Mouse (Mus musculus) C2C12 (cell line): Measurements from ENCODE around the gene Sar1b. TPM values are rescaled to one million over a fixed set of nuclear protein-coding genes. Genes with fewer than 3 reads are reported as not detected.
"Not testable (repeated sequence)": the region's sequence is repeated elsewhere in the genome, so short reads cannot be mapped to it uniquely, and the experiment has no call there.

Experiments used
- H3K27me3 ChIP-seq: one replicate; pipeline ENCODE4 v1.6.1; 2011; ENCODE audit not compliant: control insufficient read depth, insufficient read depth, insufficient read length
- H3K36me3 ChIP-seq: one replicate; pipeline ENCODE4 v1.6.1; 2011; ENCODE audit not compliant: control insufficient read depth, insufficient read depth
- H3K4me3 ChIP-seq: one replicate; pipeline ENCODE4 v1.5.1; 2011; ENCODE audit warnings: mild to moderate bottlenecking, control low read depth; ENCODE audit not compliant: poor library complexity, insufficient read depth, severe bottlenecking
- H3K79me2 ChIP-seq: one replicate; pipeline ENCODE4 v1.6.1; 2011; ENCODE audit not compliant: control insufficient read depth, insufficient read depth
- H3K79me3 ChIP-seq: one replicate; pipeline ENCODE4 v1.6.1; 2011; ENCODE audit warnings: low read depth, control low read depth
- H3ac ChIP-seq: one replicate; pipeline ENCODE3; 2011; ENCODE audit warnings: low read depth; ENCODE audit not compliant: control insufficient read depth, insufficient read length
- CEBPB ChIP-seq: IDR thresholded peaks from one replicate; pipeline ENCODE4 v1.6.1; 2011; ENCODE audit warnings: low read depth, mild to moderate bottlenecking, control low read depth, moderate library complexity
- CTCF ChIP-seq: IDR thresholded peaks from one replicate; pipeline ENCODE4 v1.5.1; 2011; ENCODE audit not compliant: control insufficient read depth, insufficient read depth, insufficient read length
- FOSL1 ChIP-seq: IDR thresholded peaks from one replicate; pipeline ENCODE4 v1.8.0; 2011; ENCODE audit warnings: mild to moderate bottlenecking, low read length; ENCODE audit not compliant: poor library complexity, insufficient read depth, severe bottlenecking
- MAX ChIP-seq: IDR thresholded peaks from one replicate; pipeline ENCODE4 v1.6.1; 2011; ENCODE audit warnings: mild to moderate bottlenecking, control low read depth
- MYOD1 ChIP-seq: IDR thresholded peaks from one replicate; pipeline ENCODE4 v1.6.1; 2011; ENCODE audit warnings: low read depth; ENCODE audit not compliant: control insufficient read depth, insufficient read length
- MYOG ChIP-seq: IDR thresholded peaks from one replicate; pipeline ENCODE4 v1.6.1; 2011; ENCODE audit not compliant: control insufficient read depth, insufficient read length; ENCODE audit errors: extremely low read depth
- USF1 ChIP-seq: IDR thresholded peaks from one replicate; pipeline ENCODE4 v1.6.1; 2011; ENCODE audit warnings: low read depth, mild to moderate bottlenecking, control low read depth, moderate library complexity
- polyA plus RNA-seq: library from polyadenylated mRNA; unstranded; fragments of >200 nt; fragmentation: generic; extraction: Trizol; gene quantifications from one replicate; pipeline ENCODE4 v1.2.1, GENCODE M21; 2012; ENCODE audit warnings: missing spikeins

Gene Sar1b
- polyA plus RNA-seq, 1 experiment: 50.4 TPM

- no peaks in the 10 kb centered on the region for H3K79me2 ChIP-seq
- no peaks in the 10 kb centered on the region for H3K27me3 ChIP-seq
- H3K4me3 ChIP-seq: no peak overlapping the region
- H3ac ChIP-seq: no peak overlapping the region
- no peaks in the 10 kb centered on the region for H3K79me3 ChIP-seq
- H3K36me3 ChIP-seq: peaks cover 56% of the 10 kb centered on the region
- TF ChIP-seq CTCF: peak; percentile 19
- TF ChIP-seq MAX: no peak
These were observed 22.4 kb downstream of the Sar1b start for GRCm38 (mm10) chr11:51785926-51786325.

- H3K27me3 ChIP-seq, H3ac ChIP-seq, H3K4me3 ChIP-seq, H3K79me2 ChIP-seq, H3K79me3 ChIP-seq: not testable (repeated sequence)
- peaks cover 54% of the 10 kb centered on the region for H3K36me3 ChIP-seq
These were observed 26.2 kb downstream of the Sar1b start for GRCm38 (mm10) chr11:51789735-51790134.

- TF ChIP-seq MYOG (no peak), FOSL1 (no peak), CTCF (no peak), CEBPB (no peak), MYOD1 (no peak), MAX (no peak), USF1 (no peak)
- H3K79me3 ChIP-seq: no peaks in the 10 kb centered on the region
- H3K36me3 ChIP-seq: peaks cover 51% of the 10 kb centered on the region
- H3K27me3 ChIP-seq: no peaks in the 10 kb centered on the region
- no peak overlapping the region for H3ac ChIP-seq
- H3K79me2 ChIP-seq: no peaks in the 10 kb centered on the region
- H3K4me3 ChIP-seq: no peak overlapping the region
These were observed 27.2 kb downstream of the Sar1b start for GRCm38 (mm10) chr11:51790662-51791061.

GRCm38 (mm10) chr11:51796272-51796671, 32.8 kb downstream of the Sar1b start:
- no peaks in the 10 kb centered on the region for H3K79me2 ChIP-seq
- no peak overlapping the region for H3ac ChIP-seq
- H3K4me3 ChIP-seq: no peak overlapping the region
- no peaks in the 10 kb centered on the region for H3K79me3 ChIP-seq
- no peaks in the 10 kb centered on the region for H3K27me3 ChIP-seq
- TF ChIP-seq MAX: peak; percentile 80
- TF ChIP-seq CTCF: no peak
- peaks cover 17% of the 10 kb centered on the region for H3K36me3 ChIP-seq

GRCm38 (mm10) chr11:51800634-51801325, 37.3 kb downstream of the Sar1b start:
- TF ChIP-seq USF1: no peak
- TF ChIP-seq CEBPB: no peak
- TF ChIP-seq MYOD1: no peak
- TF ChIP-seq MAX: no peak
- no peak for TF ChIP-seq MYOG
- no peak for TF ChIP-seq FOSL1
- TF ChIP-seq CTCF: no peak
- Histone ChIP-seq H3K79me3 (no peaks in the 10 kb centered on the region), H3K36me3 (no peaks in the 10 kb centered on the region), H3K27me3 (no peaks in the 10 kb centered on the region), H3K79me2 (no peaks in the 10 kb centered on the region), H3ac (no peak overlapping the region), H3K4me3 (no peak overlapping the region)

GRCm38 (mm10) chr11:51805221-51805981, 41.9 kb downstream of the Sar1b start:
- Histone ChIP-seq H3K4me3 (no peak overlapping the region), H3K27me3 (no peaks in the 10 kb centered on the region), H3K79me3 (no peaks in the 10 kb centered on the region), H3K79me2 (no peaks in the 10 kb centered on the region), H3K36me3 (no peaks in the 10 kb centered on the region), H3ac (no peak overlapping the region)
- TF ChIP-seq MAX: no peak
- no peak for TF ChIP-seq CEBPB
- TF ChIP-seq USF1: no peak
- TF ChIP-seq FOSL1: no peak
- TF ChIP-seq CTCF: no peak
- TF ChIP-seq MYOD1: no peak
- no peak for TF ChIP-seq MYOG
